Mouse (Mus musculus) bone marrow macrophage, adult 2 months (primary cell): ENCODE measurements around the gene Fndc3b.

ENCODE experiments used
- CTCF ChIP-seq: IDR thresholded peaks from 2 replicates; pipeline ENCODE4 v1.5.1; 2012; ENCODE audit warnings: low read depth, mild to moderate bottlenecking, low read length, moderate library complexity
- POLR2A ChIP-seq: IDR thresholded peaks from 2 replicates; pipeline ENCODE4 v1.6.1; 2012; ENCODE audit warnings: mild to moderate bottlenecking, low read depth, low read length, borderline replicate concordance

DNA sequence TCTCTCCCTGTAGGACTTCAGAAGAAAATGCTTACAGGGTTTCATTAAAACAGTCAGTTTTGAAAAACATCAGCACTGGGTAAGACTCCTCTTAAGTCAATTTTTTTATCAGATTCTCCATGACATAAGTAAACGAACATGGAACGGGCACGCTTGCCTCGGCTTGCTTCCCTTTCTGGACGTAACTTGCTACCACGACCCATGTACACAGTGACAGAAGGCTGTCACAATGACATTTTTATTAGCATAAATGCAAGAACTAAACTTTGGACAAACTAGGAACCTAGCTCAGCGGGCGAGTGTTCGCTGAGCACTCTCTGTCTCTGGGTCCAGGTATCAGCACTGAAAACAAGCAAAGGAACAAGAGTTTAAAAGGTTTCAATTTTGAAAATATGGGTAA, 136.9 kb downstream of the Fndc3b start:
- TF ChIP-seq POLR2A, result no peak
- TF ChIP-seq CTCF, result no peak
